Mouse (Mus musculus): Measurements from ENCODE around the gene Ulk4.

DNA sequence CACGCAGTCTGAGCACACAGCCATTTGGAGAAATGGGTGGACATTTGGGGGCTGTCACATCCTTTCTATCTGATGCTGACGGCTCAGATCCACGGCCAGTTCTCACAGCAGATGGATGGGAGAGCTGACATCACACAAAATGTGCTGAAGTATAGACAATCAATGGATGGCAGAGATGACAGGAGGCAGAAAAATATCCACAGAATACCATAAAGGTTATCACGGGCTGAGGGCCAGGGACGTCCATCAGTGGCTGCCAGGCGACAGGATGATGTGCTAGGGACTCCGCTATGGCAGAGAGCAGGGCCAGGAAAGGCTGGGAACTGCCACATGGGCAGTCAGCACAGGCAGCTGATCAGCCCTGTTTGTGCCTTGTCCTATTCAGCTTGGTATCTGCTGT is 112.4 kb downstream of the Ulk4 start:
- no peak for TF ChIP-seq GATA1 (IDR thresholded peaks at IDR 0.05; ENCODE audit: borderline replicate concordance, low read length)
- no peak for TF ChIP-seq FLI1 (IDR thresholded peaks at IDR 0.05; ENCODE audit: low read length)

Measured in megakaryocyte, embryonic 14.5 days (primary cell).